Mouse (Mus musculus): ENCODE data around the gene Btbd35f1. TPM values are rescaled to one million over a fixed set of nuclear protein-coding genes. Genes with fewer than 3 reads are reported as not detected.
"Not testable (repeated sequence)": the region's sequence is repeated elsewhere in the genome, so short reads cannot be mapped to it uniquely, and the experiment has no call there.

Btbd35f1 gene
- polyA plus RNA-seq (2014; fragmentation: Nextera tagmentation; extraction: Ambion mirVana): not detected in 2 replicates

- not testable (repeated sequence) for H3K9ac ChIP-seq (replicated peaks; ENCODE audit: low read length); H3K27ac ChIP-seq (replicated peaks; ENCODE audit: low read depth, low read length); H3K4me1 ChIP-seq (ENCODE audit: control insufficient read depth, insufficient read depth, low read length); H3K4me3 ChIP-seq (ENCODE audit: low read depth, low read length); ATAC-seq (replicated peaks; ENCODE audit: insufficient number of reproducible peaks, low FRiP score, low TSS enrichment, low read depth); H3K36me3 ChIP-seq (replicated peaks; ENCODE audit: control insufficient read depth, insufficient read depth, low read depth, low read length); H3K27me3 ChIP-seq (ENCODE audit: control insufficient read depth, insufficient read depth, low read length); H3K4me2 ChIP-seq (ENCODE audit: low read depth, low read length); H3K9me3 ChIP-seq (replicated peaks; ENCODE audit: control insufficient read depth, low read length); DNase-seq (ENCODE audit: low spot score)
- no CpG with 5 or more reads among the region's 3 CpGs for WGBS
Observed at GRCm38 (mm10) chrX:32559755-32560154, at the start of gene Btbd35f1. Gene Btbd35f1 (plus strand): TSS chrX:32560055.

- not testable (repeated sequence) for DNase-seq (ENCODE audit: low spot score); H3K9ac ChIP-seq (replicated peaks; ENCODE audit: low read length); H3K36me3 ChIP-seq (replicated peaks; ENCODE audit: control insufficient read depth, insufficient read depth, low read depth, low read length); H3K27me3 ChIP-seq (ENCODE audit: control insufficient read depth, insufficient read depth, low read length); H3K9me3 ChIP-seq (replicated peaks; ENCODE audit: control insufficient read depth, low read length); H3K4me1 ChIP-seq (ENCODE audit: control insufficient read depth, insufficient read depth, low read length); H3K4me2 ChIP-seq (ENCODE audit: low read depth, low read length); H3K4me3 ChIP-seq (ENCODE audit: low read depth, low read length); ATAC-seq (replicated peaks; ENCODE audit: insufficient number of reproducible peaks, low FRiP score, low TSS enrichment, low read depth); H3K27ac ChIP-seq (replicated peaks; ENCODE audit: low read depth, low read length)
- WGBS: 84% methylated on average over 1 of the region's 1 CpGs
Observed at GRCm38 (mm10) chrX:32590878-32591542, 31.2 kb downstream of the Btbd35f1 start.

- not testable (repeated sequence) for DNase-seq (ENCODE audit: low spot score); H3K4me3 ChIP-seq (ENCODE audit: low read depth, low read length); H3K9ac ChIP-seq (replicated peaks; ENCODE audit: low read length); H3K4me1 ChIP-seq (ENCODE audit: control insufficient read depth, insufficient read depth, low read length); H3K36me3 ChIP-seq (replicated peaks; ENCODE audit: control insufficient read depth, insufficient read depth, low read depth, low read length); ATAC-seq (replicated peaks; ENCODE audit: insufficient number of reproducible peaks, low FRiP score, low TSS enrichment, low read depth); H3K27ac ChIP-seq (replicated peaks; ENCODE audit: low read depth, low read length); H3K4me2 ChIP-seq (ENCODE audit: low read depth, low read length); H3K9me3 ChIP-seq (replicated peaks; ENCODE audit: control insufficient read depth, low read length); H3K27me3 ChIP-seq (ENCODE audit: control insufficient read depth, insufficient read depth, low read length)
- WGBS: 90% methylated on average over 1 of the region's 2 CpGs
Observed at GRCm38 (mm10) chrX:32601008-32601407, 41.2 kb downstream of the Btbd35f1 start.

- not testable (repeated sequence) for DNase-seq (ENCODE audit: low spot score); H3K9ac ChIP-seq (replicated peaks; ENCODE audit: low read length); H3K4me1 ChIP-seq (ENCODE audit: control insufficient read depth, insufficient read depth, low read length); H3K4me2 ChIP-seq (ENCODE audit: low read depth, low read length); H3K36me3 ChIP-seq (replicated peaks; ENCODE audit: control insufficient read depth, insufficient read depth, low read depth, low read length); H3K27me3 ChIP-seq (ENCODE audit: control insufficient read depth, insufficient read depth, low read length); H3K9me3 ChIP-seq (replicated peaks; ENCODE audit: control insufficient read depth, low read length); H3K27ac ChIP-seq (replicated peaks; ENCODE audit: low read depth, low read length); H3K4me3 ChIP-seq (ENCODE audit: low read depth, low read length); ATAC-seq (replicated peaks; ENCODE audit: insufficient number of reproducible peaks, low FRiP score, low TSS enrichment, low read depth)
- 87% methylated on average over 3 of the region's 3 CpGs for WGBS
Observed at GRCm38 (mm10) chrX:32601425-32601824, 41.6 kb downstream of the Btbd35f1 start.

Other genes starting within 250 kb of the Btbd35f1 start
- gene Gm5926, start 90.7 kb downstream of the Btbd35f1 start, polyA plus RNA-seq (2014; fragmentation: Nextera tagmentation; extraction: Ambion mirVana): not detected in 2 replicates
- not detected in 2 replicates for gene Btbd35f21, start 166.1 kb downstream of the Btbd35f1 start, polyA plus RNA-seq (2014; fragmentation: Nextera tagmentation; extraction: Ambion mirVana)

Data from embryonic facial prominence, embryonic 11.5 days (tissue).